Mouse (Mus musculus) stomach, postnatal 0 days (tissue): ENCODE data around the gene Thop1.

Source experiments
- CTCF ChIP-seq: IDR thresholded peaks from 2 replicates; pipeline ENCODE4 v1.5.1; 2016; ENCODE audit warnings: antibody characterized with exemption, low read depth, mild to moderate bottlenecking, moderate library complexity
- EP300 ChIP-seq: optimal IDR thresholded peaks from 2 replicates; pipeline ENCODE3; 2016; ENCODE audit warnings: antibody characterized with exemption

DNA sequence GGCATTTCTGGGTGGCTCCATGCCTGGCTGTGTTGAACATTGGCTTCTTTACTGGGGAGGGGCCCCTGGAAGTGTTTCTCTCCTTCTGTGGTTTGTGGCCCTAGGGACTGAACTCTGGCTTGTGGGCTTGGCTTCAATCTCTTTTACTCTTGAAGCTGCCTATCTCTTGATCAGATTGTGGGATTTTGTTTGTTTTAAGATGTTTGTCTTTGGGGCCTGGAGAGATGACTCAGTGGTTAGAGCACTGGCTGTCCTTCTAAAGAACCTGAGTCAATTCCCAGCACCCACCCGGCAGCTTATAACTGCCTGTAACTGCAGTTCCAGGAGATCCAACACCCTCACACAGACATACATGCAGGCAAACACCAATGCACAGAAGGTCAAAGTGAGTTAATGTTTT, 6.5 kb downstream of the Thop1 start:
- TF ChIP-seq CTCF (no peak), EP300 (no peak)
